Mouse (Mus musculus) hindbrain, embryonic 16.5 days (tissue): ENCODE results near the gene Cpne4. TPM values are rescaled to one million over a fixed set of nuclear protein-coding genes. Genes with fewer than 3 reads are reported as not detected.

Experiments
- ATAC-seq: fragments of 200-750 bp; cut with Nextera tagmentation; 2 replicates; pipeline ENCODE4 v1.8.0; 2017; ENCODE audit warnings: moderate TSS enrichment, moderate library complexity
- H3K27ac ChIP-seq: fragments of 300-500 bp; sonication (generic); 2 replicates; pipeline ENCODE4 v1.5.1; 2014; ENCODE audit warnings: low read depth, mild to moderate bottlenecking, control low read depth, low read length, moderate library complexity
- H3K27me3 ChIP-seq: fragments of 300-500 bp; sonication (generic); replicated peaks from 2 replicates; pipeline ENCODE4 v1.6.1; 2014; ENCODE audit warnings: low read length; ENCODE audit not compliant: control insufficient read depth, insufficient read depth
- H3K36me3 ChIP-seq: fragments of 300-500 bp; sonication (generic); 2 replicates; pipeline ENCODE4 v1.6.1; 2014; ENCODE audit warnings: mild to moderate bottlenecking, low read length, moderate library complexity, mixed read lengths; ENCODE audit not compliant: control insufficient read depth, insufficient read depth
- H3K4me1 ChIP-seq: fragments of 300-500 bp; sonication (generic); 2 replicates; pipeline ENCODE4 v1.6.1; 2014; ENCODE audit warnings: low read depth, low read length; ENCODE audit not compliant: control insufficient read depth, insufficient read depth
- H3K4me2 ChIP-seq: fragments of 300-500 bp; sonication (generic); 2 replicates; pipeline ENCODE4 v1.6.1; 2014; ENCODE audit warnings: mild to moderate bottlenecking, low read length, control low read depth, moderate library complexity
- H3K4me3 ChIP-seq: fragments of 300-500 bp; sonication (generic); 2 replicates; pipeline ENCODE4 v1.5.1; 2014; ENCODE audit warnings: mild to moderate bottlenecking, low read length, control low read depth, moderate library complexity
- H3K9ac ChIP-seq: fragments of 300-500 bp; sonication (generic); 2 replicates; pipeline ENCODE4 v1.6.1; 2014; ENCODE audit warnings: low read depth, mild to moderate bottlenecking, control low read depth, low read length, moderate library complexity
- H3K9me3 ChIP-seq: fragments of 300-500 bp; sonication (generic); 2 replicates; pipeline ENCODE4 v1.6.1; 2014; ENCODE audit warnings: mild to moderate bottlenecking, low read length, moderate library complexity; ENCODE audit not compliant: control insufficient read depth
- WGBS: fragments of 180-500 bp; shearing (Covaris S2); extraction: QIAGEN DNeasy Blood & Tissue Kit; methylation state at CpG from one replicate; pipeline ENCODE4 v1.1.7; 2014; 5-methylcytosine and 5-hydroxymethylcytosine counted together
- polyA plus RNA-seq: library from polyadenylated mRNA; unstranded; fragments of >200 nt; fragmentation: Nextera tagmentation; extraction: Ambion mirVana; gene quantifications from 2 replicates; pipeline ENCODE4 v1.2.1, GENCODE M21; 2015

The Cpne4 gene
- polyA plus RNA-seq = 13.0 and 17.8 TPM in 2 replicates

GRCm38 (mm10) chr9:104546986-104547385 lies at the start of gene Cpne4:
Gene Cpne4, plus strand, starts transcription at chr9:104547286.
- no peaks in the 10 kb centered on the region for H3K4me1 ChIP-seq
- 79% methylated on average over 2 of the region's 2 CpGs for WGBS
- H3K4me2 ChIP-seq = no peak within 1 kb of the TSS
- H3K27me3 ChIP-seq = no peaks in the 10 kb centered on the region
- H3K9me3 ChIP-seq = no peaks in the 10 kb centered on the region
- no peak within 1 kb of the TSS for H3K27ac ChIP-seq
- ATAC-seq = no peak
- no peak within 1 kb of the TSS for H3K4me3 ChIP-seq
- no peak within 1 kb of the TSS for H3K9ac ChIP-seq
- H3K36me3 ChIP-seq = no peaks in the 10 kb centered on the region

GRCm38 (mm10) chr9:104515187-104515586 lies 31.9 kb upstream of the Cpne4 start:
- H3K9me3 ChIP-seq = no peaks in the 10 kb centered on the region
- no peak overlapping the region for H3K4me2 ChIP-seq
- H3K27ac ChIP-seq = no peak overlapping the region
- no peak overlapping the region for H3K4me3 ChIP-seq
- WGBS = 87% methylated on average over 6 of the region's 6 CpGs
- no peaks in the 10 kb centered on the region for H3K4me1 ChIP-seq
- H3K9ac ChIP-seq = no peak overlapping the region
- H3K27me3 ChIP-seq = no peaks in the 10 kb centered on the region
- no peak for ATAC-seq
- no peaks in the 10 kb centered on the region for H3K36me3 ChIP-seq

- ATAC-seq = no peak
- H3K9ac ChIP-seq = no peak overlapping the region
- H3K27me3 ChIP-seq = no peaks in the 10 kb centered on the region
- no peaks in the 10 kb centered on the region for H3K9me3 ChIP-seq
- H3K27ac ChIP-seq = no peak overlapping the region
- no peaks in the 10 kb centered on the region for H3K4me1 ChIP-seq
- H3K4me3 ChIP-seq = no peak overlapping the region
- no peaks in the 10 kb centered on the region for H3K36me3 ChIP-seq
- no peak overlapping the region for H3K4me2 ChIP-seq
- 57% methylated on average over 6 of the region's 6 CpGs for WGBS
Measured at GRCm38 (mm10) chr9:104535508-104535907, 11.6 kb upstream of the Cpne4 start.

- H3K9ac ChIP-seq = no peak overlapping the region
- no peak overlapping the region for H3K4me3 ChIP-seq
- no peak for ATAC-seq
- H3K9me3 ChIP-seq = no peaks in the 10 kb centered on the region
- H3K27me3 ChIP-seq = peaks cover 9% of the 10 kb centered on the region
- WGBS = 46% methylated on average over 3 of the region's 3 CpGs
- no peaks in the 10 kb centered on the region for H3K36me3 ChIP-seq
- H3K27ac ChIP-seq = no peak overlapping the region
- no peak overlapping the region for H3K4me2 ChIP-seq
- peaks cover 8% of the 10 kb centered on the region for H3K4me1 ChIP-seq
Measured at GRCm38 (mm10) chr9:104565815-104566214, 18.7 kb downstream of the Cpne4 start.

GRCm38 (mm10) chr9:104566468-104566867 lies 19.4 kb downstream of the Cpne4 start:
- Histone ChIP-seq H3K4me1 (peaks cover 8% of the 10 kb centered on the region), H3K27ac (no peak overlapping the region), H3K4me2 (no peak overlapping the region), H3K36me3 (no peaks in the 10 kb centered on the region), H3K4me3 (no peak overlapping the region), H3K9ac (no peak overlapping the region), H3K9me3 (no peaks in the 10 kb centered on the region), H3K27me3 (peaks cover 11% of the 10 kb centered on the region)
- no peak for ATAC-seq
- 88% methylated on average over 5 of the region's 5 CpGs for WGBS

- peaks cover 8% of the 10 kb centered on the region for H3K4me1 ChIP-seq
- H3K9me3 ChIP-seq = no peaks in the 10 kb centered on the region
- no peak for ATAC-seq
- H3K4me3 ChIP-seq = no peak overlapping the region
- WGBS = 72% methylated on average over 7 of the region's 7 CpGs
- H3K4me2 ChIP-seq = no peak overlapping the region
- no peak overlapping the region for H3K27ac ChIP-seq
- no peaks in the 10 kb centered on the region for H3K36me3 ChIP-seq
- peaks cover 14% of the 10 kb centered on the region for H3K27me3 ChIP-seq
- H3K9ac ChIP-seq = no peak overlapping the region
Measured at GRCm38 (mm10) chr9:104567096-104567495, 20.0 kb downstream of the Cpne4 start.

GRCm38 (mm10) chr9:104569480-104570167 lies 22.5 kb downstream of the Cpne4 start:
- under 1% methylated on average over 25 of the region's 25 CpGs for WGBS
- peak overlapping the region; percentile 70 for H3K4me2 ChIP-seq
- H3K36me3 ChIP-seq = no peaks in the 10 kb centered on the region
- H3K9me3 ChIP-seq = no peaks in the 10 kb centered on the region
- H3K4me1 ChIP-seq = peaks cover 8% of the 10 kb centered on the region
- no peak overlapping the region for H3K27ac ChIP-seq
- peak overlapping the region; percentile 44 for H3K4me3 ChIP-seq
- H3K27me3 ChIP-seq = peaks cover 14% of the 10 kb centered on the region
- peak overlapping the region; percentile 30 for H3K9ac ChIP-seq
- ATAC-seq = peak; percentile 69

GRCm38 (mm10) chr9:104572856-104573255 lies 25.8 kb downstream of the Cpne4 start:
- Histone ChIP-seq H3K9ac (no peak overlapping the region), H3K4me2 (no peak overlapping the region), H3K4me1 (peaks cover 8% of the 10 kb centered on the region), H3K27me3 (peaks cover 14% of the 10 kb centered on the region), H3K9me3 (no peaks in the 10 kb centered on the region), H3K4me3 (no peak overlapping the region), H3K27ac (no peak overlapping the region), H3K36me3 (no peaks in the 10 kb centered on the region)
- WGBS = 75% methylated on average over 6 of the region's 6 CpGs
- ATAC-seq = no peak

- Histone ChIP-seq H3K9ac (no peak overlapping the region), H3K9me3 (no peaks in the 10 kb centered on the region), H3K36me3 (no peaks in the 10 kb centered on the region), H3K27ac (no peak overlapping the region), H3K4me3 (no peak overlapping the region), H3K4me2 (no peak overlapping the region), H3K4me1 (peaks cover 8% of the 10 kb centered on the region), H3K27me3 (peaks cover 14% of the 10 kb centered on the region)
- peak; percentile 80 for ATAC-seq
- WGBS = 4% methylated on average over 6 of the region's 6 CpGs
Measured at GRCm38 (mm10) chr9:104574476-104574875, 27.4 kb downstream of the Cpne4 start.
